Mouse (Mus musculus) G1E (cell line): ENCODE data around the gene Zfp282.

ENCODE experiments used
- CTCF ChIP-seq: IDR thresholded peaks from 2 replicates; pipeline ENCODE4 v1.5.1; 2012; ENCODE audit warnings: low read depth, low read length, inconsistent platforms, mixed read lengths
- POLR2AphosphoS5 ChIP-seq: IDR thresholded peaks from 2 replicates; pipeline ENCODE4 v1.6.1; 2012; ENCODE audit warnings: low read depth, low read length, inconsistent platforms; ENCODE audit not compliant: insufficient replicate concordance
- TAL1 ChIP-seq: conservative IDR thresholded peaks from 2 replicates; pipeline ENCODE4 v1.6.1; 2012; ENCODE audit warnings: low read depth, low read length, inconsistent platforms, mixed read lengths

- TF ChIP-seq CTCF, result no peak
- TF ChIP-seq TAL1, result no peak
- no peak for TF ChIP-seq POLR2AphosphoS5
Measured at GRCm38 (mm10) chr6:47909007-47909406, 32.0 kb downstream of the Zfp282 start.
